Mouse (Mus musculus): ENCODE data around the gene Haghl.
"Not testable (repeated sequence)": the region's sequence is repeated elsewhere in the genome, so short reads cannot be mapped to it uniquely, and the experiment has no call there.

Gene Haghl

GRCm38 (mm10) chr17:25818851-25819780 lies 33.6 kb upstream of the Haghl start:
- DNase-seq (ENCODE audit: inconsistent age in 2 of 2, low spot score in 1 of 2) = no peak

- DNase-seq (ENCODE audit: inconsistent age in 2 of 2, low spot score in 1 of 2) = peak; percentile 53 to 85
Observed at GRCm38 (mm10) chr17:25817662-25818061, 32.2 kb upstream of the Haghl start.

- peak; percentile 84 to 94 for DNase-seq (ENCODE audit: inconsistent age in 2 of 2, low spot score in 1 of 2)
Observed at GRCm38 (mm10) chr17:25813471-25813870, 28.0 kb upstream of the Haghl start.

- no peak for DNase-seq (ENCODE audit: inconsistent age in 2 of 2, low spot score in 1 of 2)
Observed at GRCm38 (mm10) chr17:25810890-25811289, 25.4 kb upstream of the Haghl start.

GRCm38 (mm10) chr17:25809606-25810340 lies 24.3 kb upstream of the Haghl start:
- peak; percentile 44 to 64 for DNase-seq (ENCODE audit: inconsistent age in 2 of 2, low spot score in 1 of 2)

GRCm38 (mm10) chr17:25808789-25809605 lies 23.5 kb upstream of the Haghl start, which contains the start of gene Fbxl16:
Gene Fbxl16 (plus strand): TSS chr17:25809085.
- DNase-seq (ENCODE audit: inconsistent age in 2 of 2, low spot score in 1 of 2) = peak; percentile 93 to 95

- DNase-seq (ENCODE audit: inconsistent age in 2 of 2, low spot score in 1 of 2) = no peak
Observed at GRCm38 (mm10) chr17:25808028-25808427, 22.6 kb upstream of the Haghl start.

GRCm38 (mm10) chr17:25807452-25807851 lies 22.0 kb upstream of the Haghl start:
- not testable (repeated sequence) for DNase-seq (ENCODE audit: inconsistent age in 2 of 2, low spot score in 1 of 2)

- peak; percentile 69 to 86 for DNase-seq (ENCODE audit: inconsistent age in 2 of 2, low spot score in 1 of 2)
Observed at GRCm38 (mm10) chr17:25806507-25806906, 21.0 kb upstream of the Haghl start.

- DNase-seq (ENCODE audit: inconsistent age in 2 of 2, low spot score in 1 of 2) = peak; percentile 87 to 93
Observed at GRCm38 (mm10) chr17:25802825-25803517, 17.5 kb upstream of the Haghl start.

- DNase-seq (ENCODE audit: inconsistent age in 2 of 2, low spot score in 1 of 2) = peak; percentile 70 to 91
Observed at GRCm38 (mm10) chr17:25801029-25801428, 15.6 kb upstream of the Haghl start.

GRCm38 (mm10) chr17:25796951-25797369 lies 11.5 kb upstream of the Haghl start, which contains the start of gene Metrn:
Gene Metrn (minus strand): TSS chr17:25797136.
- DNase-seq (ENCODE audit: inconsistent age in 2 of 2, low spot score in 1 of 2) = peak; percentile 90 to 95

- peak; percentile 59 to 79 for DNase-seq (ENCODE audit: inconsistent age in 2 of 2, low spot score in 1 of 2)
Observed at GRCm38 (mm10) chr17:25796211-25796771, 10.8 kb upstream of the Haghl start.

- peak; percentile 52 to 60 for DNase-seq (ENCODE audit: inconsistent age in 2 of 2, low spot score in 1 of 2)
Observed at GRCm38 (mm10) chr17:25795609-25796092, 10.2 kb upstream of the Haghl start, which contains the start of gene AC134908.4. Gene AC134908.4 (minus strand): TSS chr17:25795659.

GRCm38 (mm10) chr17:25794998-25795397 lies 9.5 kb upstream of the Haghl start:
- no peak for DNase-seq (ENCODE audit: inconsistent age in 2 of 2, low spot score in 1 of 2)

GRCm38 (mm10) chr17:25794197-25794596 lies 8.7 kb upstream of the Haghl start:
- DNase-seq (ENCODE audit: inconsistent age in 2 of 2, low spot score in 1 of 2) = no peak

GRCm38 (mm10) chr17:25792615-25793014 lies 7.1 kb upstream of the Haghl start, which contains the start of gene Fam173a:
Gene Fam173a (minus strand): TSS chr17:25792901.
- peak in 1 of 2 experiments; percentile 81 for DNase-seq (ENCODE audit: inconsistent age in 2 of 2, low spot score in 1 of 2)

- DNase-seq (ENCODE audit: inconsistent age in 2 of 2, low spot score in 1 of 2) = peak; percentile 87 to 96
Observed at GRCm38 (mm10) chr17:25791843-25792527, 6.5 kb upstream of the Haghl start.

- DNase-seq (ENCODE audit: inconsistent age in 2 of 2, low spot score in 1 of 2) = peak in 1 of 2 experiments; percentile 16
Observed at GRCm38 (mm10) chr17:25791320-25791842, 5.9 kb upstream of the Haghl start.

All from adrenal gland, adult (tissue).